Mouse (Mus musculus): Measurements from ENCODE around the gene Pbx3. TPM values are rescaled to one million over a fixed set of nuclear protein-coding genes. Genes with fewer than 3 reads are reported as not detected.

Gene Pbx3
- total RNA-seq, 2 experiments from 2014 or later: 94.9 to 108 TPM

DNA sequence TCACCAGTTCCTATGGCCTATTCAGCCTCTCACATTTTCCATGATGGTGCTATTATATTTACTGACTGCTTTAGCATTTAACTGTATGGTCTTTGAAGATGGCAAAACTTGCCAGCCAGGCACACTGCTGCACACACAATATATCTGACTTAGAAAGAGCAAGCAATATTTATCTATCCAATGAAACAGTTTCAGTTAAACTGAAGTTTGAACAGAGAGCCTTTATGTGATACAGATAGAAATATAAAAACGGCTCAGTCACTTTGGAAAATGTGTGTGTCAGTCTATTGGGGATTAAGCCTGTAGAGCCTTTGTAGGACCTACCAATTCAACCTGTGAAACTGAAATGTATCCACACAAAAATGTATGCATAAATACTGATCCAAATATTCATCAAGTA is 74.3 kb downstream of the Pbx3 start:
- DNase-seq (ENCODE audit: low spot score in 2 of 2): no peak

DNA sequence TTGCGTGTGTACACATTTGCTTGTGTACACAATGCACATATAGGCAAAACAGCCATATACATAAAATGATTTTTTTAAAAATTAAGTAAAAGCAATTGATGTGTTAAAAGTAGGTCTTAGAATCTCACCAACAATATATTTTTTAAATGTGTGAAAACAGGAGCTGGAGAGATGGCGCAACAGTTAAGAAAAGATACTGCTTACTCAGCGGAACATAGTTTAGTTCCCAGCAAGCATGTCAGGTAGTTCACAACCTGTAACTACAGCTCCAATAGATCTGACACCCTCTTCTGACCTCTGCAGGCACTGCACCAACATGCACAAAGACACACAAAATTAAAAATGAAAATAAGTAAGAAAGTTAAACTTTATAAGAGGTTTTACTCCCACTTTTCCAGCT is 74.7 kb downstream of the Pbx3 start:
- DNase-seq (ENCODE audit: low spot score in 2 of 2): no peak

DNA sequence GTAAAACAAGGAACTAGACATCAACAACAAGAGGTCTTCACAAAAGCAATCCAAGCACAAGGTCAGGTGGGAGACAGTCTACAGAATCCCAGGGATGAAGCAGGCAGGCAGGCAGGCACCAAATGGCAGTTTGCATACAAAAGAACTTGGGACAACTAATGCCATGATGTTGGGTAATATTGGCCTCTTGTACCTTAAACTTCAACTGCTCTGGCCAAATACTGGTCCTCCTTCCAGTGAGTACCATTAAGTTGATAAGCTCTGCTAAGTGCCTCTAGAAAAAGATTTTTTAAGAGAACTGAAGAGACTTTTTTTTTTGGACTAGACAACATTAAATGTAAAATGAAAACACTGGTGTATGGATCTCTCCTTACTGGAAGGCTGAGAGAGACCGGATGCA is 83.2 kb downstream of the Pbx3 start:
- DNase-seq (ENCODE audit: low spot score in 2 of 2): no peak

DNA sequence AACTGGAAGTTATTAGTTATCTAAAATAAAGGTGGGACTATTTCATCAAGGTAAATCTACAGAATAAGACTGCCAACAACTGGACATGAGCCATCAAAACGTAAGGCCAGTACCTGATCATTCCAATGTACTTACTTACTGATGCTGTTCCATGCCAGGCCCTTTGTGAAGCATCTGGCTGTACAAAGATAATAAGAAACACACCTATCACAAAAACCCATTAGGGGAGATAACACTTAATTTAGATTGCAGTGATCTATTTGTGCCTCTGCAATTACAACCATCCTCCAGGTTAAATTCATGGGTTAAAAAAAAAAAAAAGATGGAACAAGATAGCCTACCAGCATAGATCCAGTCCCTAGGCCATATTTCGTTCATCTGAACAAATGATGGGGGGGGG is 88.7 kb downstream of the Pbx3 start:
- DNase-seq (ENCODE audit: low spot score in 2 of 2): no peak

DNA sequence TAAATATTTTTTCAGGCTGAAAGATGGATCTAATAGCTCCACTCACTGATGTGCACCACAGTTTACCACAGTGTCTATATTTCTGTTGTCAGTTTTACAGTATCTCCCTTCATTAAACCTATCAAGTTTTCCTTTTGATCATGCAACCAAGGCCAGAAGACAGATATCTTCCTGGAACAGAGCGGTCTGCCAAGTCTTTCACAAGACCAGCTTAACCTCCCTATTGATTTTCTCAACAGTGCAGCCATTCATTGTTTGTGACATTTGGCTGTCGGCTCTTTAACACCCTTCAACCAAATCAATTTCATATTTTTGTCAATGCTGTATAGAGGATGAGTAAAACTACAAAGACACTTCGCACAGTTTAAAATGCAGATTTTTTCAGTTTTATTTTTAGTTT is 91.9 kb downstream of the Pbx3 start:
- no peak for DNase-seq (ENCODE audit: low spot score in 2 of 2)

DNA sequence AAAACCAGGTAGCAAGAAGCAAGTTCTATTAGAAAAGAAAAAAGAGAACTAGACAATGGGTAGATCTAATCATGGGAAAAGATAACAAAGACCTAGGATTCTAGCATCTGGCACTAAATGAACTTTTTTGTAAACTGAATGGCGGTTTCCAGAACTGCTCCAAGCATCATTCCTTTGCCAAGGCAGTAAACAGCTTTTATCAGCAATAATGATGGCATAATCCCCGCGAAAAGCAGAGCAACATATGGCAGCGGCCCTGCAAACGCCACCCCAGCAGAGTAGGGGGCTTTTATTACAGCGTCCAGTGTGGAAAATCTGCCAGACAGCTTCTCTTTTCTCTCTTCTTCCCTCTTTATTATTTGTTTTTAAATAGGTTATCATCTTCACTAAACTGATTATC is 93.2 kb downstream of the Pbx3 start:
- DNase-seq (ENCODE audit: low spot score in 2 of 2): no peak

DNA sequence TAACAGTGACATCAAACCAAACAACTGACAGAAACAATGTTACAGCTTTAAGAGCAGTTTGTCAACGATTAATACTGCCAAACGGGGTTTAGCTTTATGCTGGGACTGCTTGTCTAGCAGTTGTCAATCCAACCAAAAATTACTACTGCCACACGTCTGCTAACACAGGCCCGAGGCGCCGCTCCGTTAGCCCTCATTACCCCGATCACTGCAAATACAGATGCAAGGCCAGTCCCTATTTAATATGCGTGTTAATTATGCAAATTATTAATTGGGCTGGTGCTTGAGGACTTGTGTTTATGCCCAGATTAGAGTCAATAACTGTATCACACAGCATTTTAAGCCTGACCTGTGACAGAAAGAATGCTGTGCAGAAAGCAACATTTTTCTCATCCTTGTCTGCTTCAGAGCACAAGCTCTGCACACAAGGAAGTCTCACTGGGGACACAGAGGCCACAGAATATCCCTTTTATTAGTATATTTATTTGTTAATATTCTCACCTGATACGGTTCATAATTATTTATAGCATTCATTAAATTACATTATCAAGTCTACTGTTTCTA is 97.2 kb downstream of the Pbx3 start:
- DNase-seq (ENCODE audit: low spot score in 2 of 2): no peak

DNA sequence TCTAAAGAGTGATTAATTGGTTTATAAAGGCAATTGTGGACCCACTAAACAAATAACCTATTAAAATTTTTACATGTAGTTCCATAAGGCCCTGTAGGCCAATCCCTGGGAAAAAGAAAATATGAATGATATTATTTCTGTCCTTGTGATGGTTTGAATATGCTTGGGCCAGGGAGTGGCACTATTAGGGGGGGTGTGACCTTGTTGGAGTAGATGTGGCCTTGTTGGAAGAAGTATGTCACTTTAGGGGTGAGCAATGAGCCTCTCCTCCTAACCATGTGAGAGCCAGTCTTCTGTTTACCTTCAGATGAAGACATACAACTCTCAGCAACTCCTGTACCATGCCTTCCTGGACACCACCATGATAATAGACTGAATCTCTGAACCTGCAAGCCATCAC is 110.9 kb downstream of the Pbx3 start:
- no peak for DNase-seq (ENCODE audit: low spot score in 2 of 2)

DNA sequence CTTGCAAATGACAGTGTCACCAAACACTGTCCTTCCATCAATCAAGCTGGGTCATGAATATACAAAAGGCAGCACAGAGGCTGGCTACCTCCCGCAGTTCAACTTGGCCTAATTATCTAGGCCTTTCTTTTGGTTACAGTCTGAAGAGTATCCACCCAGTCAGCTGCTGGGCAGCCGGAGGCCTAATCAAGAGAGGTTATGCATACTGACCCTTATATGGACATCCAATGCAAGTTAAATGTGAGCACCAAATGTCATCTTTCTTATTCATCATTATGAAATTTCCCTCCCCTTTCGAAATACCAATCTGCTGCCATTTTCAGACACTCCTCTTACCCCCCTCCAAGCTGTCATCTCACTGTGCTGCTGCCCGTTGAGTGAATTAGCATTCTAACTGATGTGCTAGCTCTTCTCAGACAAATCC is 112.3 kb downstream of the Pbx3 start:
- no peak for DNase-seq (ENCODE audit: low spot score in 2 of 2)

DNA sequence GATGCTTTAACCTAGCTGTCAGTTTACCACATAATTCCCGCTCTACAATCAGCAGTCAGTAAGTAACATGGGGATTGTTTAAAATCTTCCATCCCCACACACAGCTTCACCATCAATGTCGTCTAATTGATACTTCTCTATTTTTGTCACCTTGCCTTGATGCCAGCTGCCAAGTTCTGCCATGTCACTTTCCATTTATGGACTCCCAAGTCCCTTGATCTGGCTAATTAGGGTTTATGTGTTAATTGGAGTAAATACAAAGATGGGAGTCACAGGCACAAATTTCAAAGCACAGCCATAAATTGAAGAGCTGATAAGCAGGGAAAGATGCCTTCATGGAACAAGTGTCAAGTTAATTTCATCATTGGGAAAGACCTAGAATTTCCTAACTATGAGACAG is 114.7 kb downstream of the Pbx3 start:
- DNase-seq (ENCODE audit: low spot score in 2 of 2): no peak

DNA sequence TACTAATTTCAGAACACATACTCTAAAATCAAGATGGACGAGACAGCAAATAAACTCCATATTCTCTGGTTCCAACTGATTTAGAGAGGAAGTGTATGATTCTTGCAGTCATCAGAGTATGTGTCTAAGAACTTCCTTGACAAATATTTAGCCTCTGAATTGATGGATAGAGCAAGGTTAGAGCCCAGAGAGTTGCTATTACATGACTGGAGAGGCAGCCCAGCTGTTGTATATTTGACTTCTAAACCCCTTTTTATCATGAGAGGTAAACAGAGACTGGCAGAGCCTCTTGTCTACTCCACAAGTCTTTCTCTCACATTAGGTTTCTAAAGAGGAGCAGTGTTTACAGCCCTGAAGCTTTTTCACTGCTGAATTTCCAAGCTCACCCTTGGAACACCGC is 115.3 kb downstream of the Pbx3 start:
- DNase-seq (ENCODE audit: low spot score in 2 of 2): no peak

DNA sequence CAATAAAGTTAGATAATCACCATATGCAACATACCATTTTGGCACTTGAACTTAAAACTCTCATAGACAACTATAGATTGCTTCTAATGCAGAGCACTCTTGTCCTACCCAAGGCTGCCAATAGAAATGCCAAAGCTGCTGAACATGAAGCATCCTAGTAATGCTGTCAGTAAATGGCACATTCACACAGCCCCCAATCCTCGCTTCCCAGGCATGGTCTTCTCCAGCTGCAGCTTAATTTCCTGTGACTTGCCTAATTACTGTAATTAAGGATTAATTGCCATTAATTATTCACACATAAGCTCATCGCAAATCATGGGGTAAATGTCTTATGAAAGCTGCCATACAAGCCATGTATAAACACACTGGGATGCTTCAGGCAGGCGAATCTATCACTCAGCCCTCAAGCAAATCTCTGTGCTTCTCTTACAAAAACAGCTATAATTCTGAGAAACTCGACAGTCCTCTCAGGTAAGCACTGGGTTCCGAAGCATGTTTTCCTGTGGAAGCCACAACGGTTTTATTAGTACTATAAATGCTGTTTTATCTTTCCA is 116.9 kb downstream of the Pbx3 start:
- no peak for DNase-seq (ENCODE audit: low spot score in 2 of 2)

DNA sequence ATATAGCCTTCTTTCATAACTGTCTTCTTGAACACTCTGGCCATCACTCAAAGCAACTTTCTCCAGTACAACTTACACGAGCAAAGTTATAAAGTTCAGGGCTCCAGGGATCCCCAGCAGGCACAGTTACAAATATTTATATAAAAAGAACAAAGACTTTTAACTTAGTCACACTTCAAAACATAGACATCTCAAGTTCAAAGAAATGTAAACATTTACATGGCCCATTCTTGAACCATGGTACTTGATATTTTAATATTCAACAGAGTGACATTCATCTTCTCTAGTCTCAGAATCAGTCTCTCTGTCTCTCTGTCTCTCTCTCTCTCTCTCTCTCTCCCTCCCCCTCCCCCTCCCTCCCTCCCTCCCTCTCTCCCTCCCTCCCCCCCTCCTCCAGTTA is 119.3 kb downstream of the Pbx3 start:
- no peak for DNase-seq (ENCODE audit: low spot score in 2 of 2)

DNA sequence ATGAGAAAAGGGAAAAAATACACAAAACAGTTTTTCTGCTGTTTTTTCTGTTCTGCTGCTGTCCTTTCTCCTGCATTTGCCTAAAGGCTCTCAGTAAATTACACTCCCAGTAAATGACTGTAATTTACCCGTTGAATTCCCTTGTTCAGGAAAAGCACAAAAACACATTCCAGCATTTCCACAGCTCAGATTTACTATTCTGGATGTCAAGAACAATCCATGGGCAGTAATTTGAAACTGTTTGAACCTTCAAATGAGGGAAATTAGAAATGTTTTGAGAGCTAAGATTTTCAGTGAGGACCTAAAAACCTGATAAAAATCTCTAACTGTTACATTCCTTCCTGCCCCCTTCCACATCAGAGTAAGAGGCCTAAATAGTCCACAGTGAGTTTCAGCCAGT is 119.8 kb downstream of the Pbx3 start:
- DNase-seq (ENCODE audit: low spot score in 2 of 2): no peak

DNA sequence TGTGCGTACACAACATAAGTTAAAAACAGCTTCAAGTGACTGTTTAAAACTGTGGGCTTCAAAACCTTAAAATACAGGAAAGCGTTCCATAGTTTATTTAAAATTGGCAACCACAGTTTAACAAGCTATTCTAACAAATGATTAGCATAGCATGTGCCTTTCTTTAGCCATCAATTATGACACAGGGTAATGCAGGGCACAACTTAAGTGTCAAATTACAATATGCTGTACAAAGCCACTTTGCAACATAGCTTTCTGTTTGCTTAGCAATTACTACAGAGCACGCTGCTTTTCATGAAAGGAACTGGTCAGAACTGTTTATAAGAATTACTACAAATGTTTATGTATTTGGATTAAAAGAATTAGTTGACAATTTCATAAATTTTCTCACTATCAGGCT is 120.7 kb downstream of the Pbx3 start:
- DNase-seq (ENCODE audit: low spot score in 2 of 2): no peak

DNA sequence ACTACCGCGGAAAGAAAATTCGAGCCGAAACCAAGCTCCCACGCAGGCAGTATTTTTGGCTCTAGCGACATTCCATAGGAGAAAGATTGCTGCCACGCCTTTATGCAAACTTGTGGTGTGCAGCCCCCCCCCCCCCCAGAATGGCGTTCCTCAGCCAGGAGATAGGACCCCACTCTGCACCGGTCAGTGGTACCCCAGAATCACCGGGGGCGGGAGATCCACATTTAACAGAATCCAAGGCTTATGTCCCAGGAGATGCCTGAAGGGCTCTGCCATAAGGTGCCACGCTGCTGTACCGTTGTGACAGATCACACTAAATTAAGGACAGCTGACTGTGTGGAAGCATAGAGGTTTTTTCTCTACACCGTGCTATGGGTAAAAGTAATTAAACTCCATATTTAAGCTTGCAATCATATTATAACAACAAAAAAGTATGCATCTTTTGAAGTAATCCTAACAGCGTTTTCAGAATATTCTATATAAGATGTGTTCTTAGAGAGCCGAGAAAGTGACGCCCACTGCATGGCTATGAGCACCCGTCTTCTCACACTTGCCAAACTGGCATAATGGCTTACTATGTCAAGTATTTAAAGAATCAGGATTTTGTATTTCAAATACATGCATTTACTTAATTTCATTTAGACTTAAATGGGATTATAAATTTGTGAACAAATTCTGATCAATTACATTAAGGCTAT is 122.8 kb downstream of the Pbx3 start:
- no peak for DNase-seq (ENCODE audit: low spot score in 2 of 2)

DNA sequence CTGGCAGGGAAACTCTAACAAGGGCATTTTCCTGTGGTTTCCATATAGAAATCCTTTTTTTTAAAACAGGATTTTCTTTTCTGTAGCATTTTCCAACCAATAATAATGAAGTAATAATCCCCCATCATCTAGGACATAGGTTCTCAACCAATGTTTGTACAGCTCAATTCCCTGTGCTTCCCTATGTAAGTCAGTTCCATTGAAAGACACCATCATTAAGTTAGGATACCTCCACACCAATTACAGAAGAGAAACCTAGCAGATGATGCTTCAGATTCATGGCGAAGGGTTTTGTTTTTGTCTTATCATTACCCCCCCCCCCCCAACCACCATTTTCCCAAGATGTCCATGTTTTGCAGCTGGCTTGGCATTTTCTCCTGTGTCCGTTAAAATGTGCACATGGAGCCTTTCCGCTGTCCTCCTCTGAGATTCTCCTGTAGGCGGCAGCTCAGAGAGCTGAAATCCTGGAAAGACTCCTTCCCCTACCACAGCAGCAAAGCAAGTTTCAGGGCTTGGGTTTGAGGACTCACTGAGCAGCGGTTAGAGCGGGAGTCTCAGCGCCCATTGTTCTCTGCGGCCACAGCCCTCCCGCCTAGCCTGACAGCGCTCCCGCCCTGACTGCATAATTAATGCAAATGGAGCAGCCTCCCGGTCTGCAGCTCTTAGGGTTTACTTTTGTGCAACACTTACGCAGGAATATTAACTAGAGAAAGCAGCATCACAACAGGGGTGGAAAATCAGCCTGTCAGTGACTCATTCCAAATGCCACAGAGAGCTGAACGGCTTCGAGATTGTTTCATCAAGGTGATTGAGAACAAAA is 123.6 kb downstream of the Pbx3 start:
- peak; percentile 5 to 15 for DNase-seq (ENCODE audit: low spot score in 2 of 2)

DNA sequence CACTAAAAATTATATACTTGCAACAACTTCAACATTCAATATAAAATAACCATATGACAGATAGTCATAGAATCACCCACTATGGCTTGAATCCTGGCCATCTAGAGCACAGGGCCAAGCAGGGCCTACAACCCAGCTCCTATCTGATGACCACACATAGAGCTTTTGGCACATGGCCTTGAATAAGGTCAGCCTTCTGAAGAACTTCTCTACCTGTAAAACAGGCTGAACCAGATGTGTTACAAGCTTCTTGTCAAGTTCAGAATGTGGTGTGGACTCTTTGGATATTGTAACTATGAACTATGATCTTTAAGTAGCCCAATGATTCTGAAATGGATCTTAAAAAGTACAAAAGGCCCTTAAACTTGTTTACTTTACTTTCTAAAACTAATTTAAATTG is 132.1 kb downstream of the Pbx3 start:
- DNase-seq (ENCODE audit: low spot score in 2 of 2): no peak

DNA sequence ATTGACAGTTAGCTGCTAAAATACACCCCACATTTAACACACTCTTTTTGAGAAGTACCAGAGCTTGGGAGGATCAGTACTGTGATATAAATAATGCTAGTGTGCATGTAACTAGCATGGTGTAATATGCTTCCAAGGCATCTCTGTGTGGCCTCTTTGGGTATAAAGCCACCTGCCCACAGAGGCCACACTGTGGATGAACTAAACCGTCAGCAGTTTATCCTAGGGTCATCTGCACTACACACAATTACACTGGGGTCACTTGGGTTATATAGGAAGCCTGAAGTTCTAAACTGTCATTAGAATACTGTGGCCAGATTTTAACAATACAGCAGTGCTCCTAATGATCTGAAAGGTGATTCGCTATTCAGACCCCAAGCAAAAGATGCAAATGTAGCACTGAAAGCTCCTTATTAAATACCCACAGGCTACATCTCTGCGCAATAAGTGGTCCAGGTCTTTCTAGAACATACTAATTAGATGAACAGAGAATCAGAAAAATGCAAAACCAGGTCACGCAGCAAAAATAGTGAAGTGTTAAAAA is 133.6 kb downstream of the Pbx3 start:
- DNase-seq (ENCODE audit: low spot score in 2 of 2): no peak

DNA sequence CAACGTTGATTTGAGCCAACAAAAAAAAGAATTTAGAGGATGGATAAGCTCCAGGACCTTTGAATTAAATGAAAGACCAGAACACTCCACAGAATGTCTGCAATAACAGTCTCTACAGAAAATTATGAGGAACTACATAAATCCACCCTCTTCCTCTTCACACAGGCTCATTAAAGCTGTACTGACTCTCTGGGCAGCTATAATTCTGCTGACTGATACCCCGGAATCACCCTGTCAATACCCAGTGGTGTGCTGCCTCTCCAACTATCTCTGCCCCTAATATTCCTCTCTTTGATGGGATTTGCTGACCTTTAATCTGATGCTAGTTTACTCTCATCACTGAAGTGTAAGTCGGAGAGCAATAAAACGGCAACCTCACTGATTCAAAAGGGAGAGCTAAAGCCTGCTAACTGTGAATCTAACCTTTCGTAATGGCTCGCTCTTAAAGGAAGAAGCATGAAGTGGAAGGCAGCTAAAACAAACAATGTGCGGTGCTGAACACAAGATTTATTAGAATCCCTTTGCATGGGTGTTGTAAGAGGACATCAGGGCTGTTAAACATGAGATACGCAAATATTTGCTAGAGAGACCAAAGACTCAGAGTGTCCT is 137.4 kb downstream of the Pbx3 start:
- DNase-seq (ENCODE audit: low spot score in 2 of 2): no peak

DNA sequence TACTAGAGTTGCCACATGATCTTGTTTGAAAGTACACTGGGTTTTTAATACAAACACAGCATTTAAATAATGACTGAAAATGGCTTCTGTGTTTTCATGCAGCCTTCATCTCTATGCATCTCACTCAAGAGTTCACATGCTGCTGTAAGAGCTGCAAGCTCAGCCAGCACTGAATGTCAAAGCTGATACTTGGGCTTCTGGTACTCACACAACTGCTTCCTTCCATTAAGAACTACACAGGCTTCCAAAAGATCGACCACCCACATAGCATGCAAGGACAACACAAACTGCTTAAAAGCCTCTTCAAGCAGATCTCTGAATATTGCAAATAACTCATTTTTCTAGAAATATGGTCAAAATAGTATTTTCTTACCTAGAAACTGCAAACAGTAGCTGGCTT is 138.7 kb downstream of the Pbx3 start:
- no peak for DNase-seq (ENCODE audit: low spot score in 2 of 2)

DNA sequence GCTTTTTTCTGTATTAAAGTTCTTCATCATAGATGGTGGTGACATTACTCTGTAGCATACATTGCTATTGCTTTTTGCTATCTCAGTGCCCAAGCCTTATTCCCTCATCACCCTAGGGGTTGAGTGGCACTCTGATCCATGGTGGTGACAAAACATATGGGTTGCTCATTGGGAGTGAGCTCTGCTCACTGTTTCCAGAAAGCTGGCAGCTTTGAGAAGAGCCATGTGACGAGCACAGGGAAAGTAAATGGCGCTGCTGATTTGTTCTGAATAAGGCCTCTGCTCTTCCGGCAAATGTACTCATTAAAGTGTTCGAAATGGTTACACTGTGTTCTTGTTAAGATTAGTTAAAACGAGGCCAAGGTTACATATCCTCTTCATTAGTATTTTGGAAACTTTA is 139.7 kb downstream of the Pbx3 start:
- DNase-seq (ENCODE audit: low spot score in 2 of 2): no peak
